Mouse (Mus musculus): ENCODE data around the gene Tll2. TPM values are rescaled to one million over a fixed set of nuclear protein-coding genes. Genes with fewer than 3 reads are reported as not detected.

Gene Tll2
- 0.90 and 0.94 TPM in 2 replicates for polyA plus RNA-seq (2012; rRNA removed)

GRCm38 (mm10) chr19:41206811-41207344, at the start of gene Tll2:
Gene Tll2 (minus strand): TSS chr19:41206835.

GRCm38 (mm10) chr19:41076906-41077305, 129.7 kb downstream of the Tll2 start, which contains the start of gene Opalin:
Gene Opalin (minus strand): TSS chr19:41077113.

Other genes starting within 250 kb of the Tll2 start
- gene Blnk, start 212.3 kb downstream of the Tll2 start, polyA plus RNA-seq (2012; rRNA removed): 6.0 and 6.1 TPM in 2 replicates
- gene Dntt, start 177.6 kb downstream of the Tll2 start, polyA plus RNA-seq (2012; rRNA removed): not detected in 2 replicates
- gene Opalin, start 129.7 kb downstream of the Tll2 start, polyA plus RNA-seq (2012; rRNA removed): 0.07 and 0.08 TPM in 2 replicates
- gene Tm9sf3, start 57.2 kb upstream of the Tll2 start, polyA plus RNA-seq (2012; rRNA removed): 43.2 and 50.7 TPM in 2 replicates
- gene Pik3ap1, start 178.3 kb upstream of the Tll2 start, polyA plus RNA-seq (2012; rRNA removed): 13.6 and 13.7 TPM in 2 replicates

Data from ovary, adult 2 months (tissue).